8 mouse cellular contexts compared by ENCODE assay signal in genomic region chr1:79822806-79823525, GRCm38 (mm10). TPM values are rescaled to one million over a fixed set of nuclear protein-coding genes. Genes with fewer than 3 reads are reported as not detected.
DNase-seq lines count a peak whose midpoint lies in the region; ATAC-seq and TF ChIP-seq lines count a peak whose summit lies in the region.

No protein-coding gene starts in this region.

- DNase-seq in hindbrain, postnatal 0 days (ENCODE audit: low spot score) = peak; percentile 73
- DNase-seq in hindbrain, embryonic 11.5 days (ENCODE audit: low spot score) = no peak
- DNase-seq in cerebellum, adult 18-20 months = peak; percentile 14 to 15
- DNase-seq in left cerebral cortex, postnatal 10 days (ENCODE audit: extremely low spot score in 1 of 2, low spot score in 2 of 2) = peak; percentile 37 to 64
- DNase-seq in right cerebral cortex, postnatal 10 days (ENCODE audit: low spot score in 2 of 2) = peak; percentile 69 to 70
- no peak for DNase-seq in spleen, postnatal 4 days (ENCODE audit: low spot score in 2 of 2)
- no peak for DNase-seq in midbrain, embryonic 14.5 days

- ATAC-seq in hindbrain, postnatal 0 days = peak; percentile 83
- ATAC-seq in hindbrain, embryonic 11.5 days (ENCODE audit: low FRiP score) = no peak
- ATAC-seq in heart, embryonic 15.5 days (replicated peaks; ENCODE audit: insufficient number of reproducible peaks, insufficient read depth, low FRiP score, low read depth) = no peak
- no peak for ATAC-seq in midbrain, embryonic 14.5 days (ENCODE audit: low FRiP score, low TSS enrichment)

- no peak overlapping the region for H3K9ac ChIP-seq in hindbrain, postnatal 0 days (replicated peaks; ENCODE audit: low read length)
- no peak overlapping the region for H3K9ac ChIP-seq in hindbrain, embryonic 11.5 days (ENCODE audit: low read depth, low read length)
- H3K9ac ChIP-seq in heart, embryonic 15.5 days = no peak overlapping the region
- no peak overlapping the region for H3K9ac ChIP-seq in midbrain, embryonic 14.5 days (replicated peaks; ENCODE audit: low read length)

- peak overlapping the region; percentile 36 for H3K27ac ChIP-seq in hindbrain, postnatal 0 days
- H3K27ac ChIP-seq in hindbrain, embryonic 11.5 days (ENCODE audit: low read depth, low read length) = no peak overlapping the region
- 0 out of 2 replicates have a peak overlapping the region, but pooled peaks have one; percentile 33 for H3K27ac ChIP-seq in heart, embryonic 15.5 days
- H3K27ac ChIP-seq in midbrain, embryonic 14.5 days (replicated peaks; ENCODE audit: low read depth, low read length) = no peak overlapping the region

- intact Hi-C loops in left cerebral cortex, postnatal 10 days (cut with DNase I) = no loop called here

- H3K4me1 ChIP-seq in hindbrain, postnatal 0 days (ENCODE audit: insufficient read depth, low read length) = peaks cover 9% of the 10 kb centered on the region
- no peaks in the 10 kb centered on the region for H3K4me1 ChIP-seq in hindbrain, embryonic 11.5 days (replicated peaks; ENCODE audit: control insufficient read depth, insufficient read depth, low read length)
- H3K4me1 ChIP-seq in heart, embryonic 15.5 days (replicated peaks) = peaks cover 10% of the 10 kb centered on the region; the same call in 1 of the 2 replicates
- peaks cover 2% of the 10 kb centered on the region; the same call in 1 of the 2 replicates for H3K4me1 ChIP-seq in midbrain, embryonic 14.5 days (ENCODE audit: control insufficient read depth, insufficient read depth, low read length)

- TF ChIP-seq CTCF in hindbrain, postnatal 0 days (IDR thresholded peaks at IDR 0.05; ENCODE audit: low read depth) = no peak

- H3K9me3 ChIP-seq in hindbrain, postnatal 0 days (ENCODE audit: low read length) = no peaks in the 10 kb centered on the region
- H3K9me3 ChIP-seq in hindbrain, embryonic 11.5 days (ENCODE audit: control insufficient read depth, low read length) = no peaks in the 10 kb centered on the region
- no peaks in the 10 kb centered on the region for H3K9me3 ChIP-seq in heart, embryonic 15.5 days (replicated peaks)
- H3K9me3 ChIP-seq in midbrain, embryonic 14.5 days (ENCODE audit: control insufficient read depth, low read length) = no peaks in the 10 kb centered on the region

- peak overlapping the region; percentile 2; the same call in 1 of the 2 replicates for H3K4me2 ChIP-seq in hindbrain, postnatal 0 days (ENCODE audit: low read depth, low read length)
- no peak overlapping the region for H3K4me2 ChIP-seq in hindbrain, embryonic 11.5 days (replicated peaks; ENCODE audit: low read depth, low read length)
- no peak overlapping the region for H3K4me2 ChIP-seq in heart, embryonic 15.5 days
- no peak overlapping the region for H3K4me2 ChIP-seq in midbrain, embryonic 14.5 days (ENCODE audit: low read length)

- H3K27me3 ChIP-seq in hindbrain, postnatal 0 days (ENCODE audit: insufficient read depth, low read length) = no peaks in the 10 kb centered on the region
- no peaks in the 10 kb centered on the region for H3K27me3 ChIP-seq in hindbrain, embryonic 11.5 days (ENCODE audit: control insufficient read depth, insufficient read depth, low read length)
- H3K27me3 ChIP-seq in heart, embryonic 15.5 days = no peaks in the 10 kb centered on the region
- no peaks in the 10 kb centered on the region for H3K27me3 ChIP-seq in midbrain, embryonic 14.5 days (ENCODE audit: control insufficient read depth, insufficient read depth, low read length)

- H3K4me3 ChIP-seq in hindbrain, postnatal 0 days (ENCODE audit: low read length) = no peak overlapping the region
- H3K4me3 ChIP-seq in hindbrain, embryonic 11.5 days (ENCODE audit: low read depth, low read length) = no peak overlapping the region
- no peak overlapping the region for H3K4me3 ChIP-seq in heart, embryonic 15.5 days
- no peak overlapping the region for H3K4me3 ChIP-seq in midbrain, embryonic 14.5 days (replicated peaks; ENCODE audit: low read depth, low read length)

- 54% methylated on average over 13 of the region's 13 CpGs for WGBS in hindbrain, postnatal 0 days
- 80% methylated on average over 13 of the region's 13 CpGs for WGBS in hindbrain, embryonic 11.5 days
- WGBS in heart, embryonic 15.5 days = 51% methylated on average over 13 of the region's 13 CpGs
- WGBS in midbrain, embryonic 14.5 days = 79% methylated on average over 13 of the region's 13 CpGs

- no peaks in the 10 kb centered on the region for H3K36me3 ChIP-seq in hindbrain, postnatal 0 days (ENCODE audit: insufficient read depth, low read length)
- H3K36me3 ChIP-seq in hindbrain, embryonic 11.5 days (ENCODE audit: control insufficient read depth, insufficient read depth, low read length) = no peaks in the 10 kb centered on the region
- H3K36me3 ChIP-seq in heart, embryonic 15.5 days = no peaks in the 10 kb centered on the region
- H3K36me3 ChIP-seq in midbrain, embryonic 14.5 days (ENCODE audit: control insufficient read depth, insufficient read depth, low read length) = no peaks in the 10 kb centered on the region

RNA-seq across cellular contexts. Expression of gene Serpine2, which starts 38.0 kb away (rescaled TPM):
- total RNA-seq in hindbrain, postnatal 0 days (2014; rRNA removed) = 234 and 251 TPM in 2 replicates
- 505 and 540 TPM in 2 replicates for polyA plus RNA-seq in hindbrain, postnatal 0 days (2015; fragmentation: Nextera tagmentation; extraction: Ambion mirVana)
- polyA plus RNA-seq in hindbrain, embryonic 11.5 days (2014; fragmentation: Nextera tagmentation; extraction: Ambion mirVana) = 91.7 and 103 TPM in 2 replicates
- 99.4 and 124 TPM in 2 replicates for polyA plus RNA-seq in heart, embryonic 15.5 days (2015; fragmentation: Nextera tagmentation; extraction: Ambion mirVana)
- total RNA-seq in left cerebral cortex, postnatal 10 days (2021) = 100 to 1,000 TPM; 186 to 189 TPM
- polyA plus RNA-seq in midbrain, embryonic 14.5 days (2014; fragmentation: Nextera tagmentation; extraction: Ambion mirVana) = 199 and 214 TPM in 2 replicates

RNA-seq across cellular contexts. Expression of gene Wdfy1, which starts 47.0 kb away (rescaled TPM):
- 68.0 and 77.7 TPM in 2 replicates for total RNA-seq in hindbrain, postnatal 0 days (2014; rRNA removed)
- polyA plus RNA-seq in hindbrain, postnatal 0 days (2015; fragmentation: Nextera tagmentation; extraction: Ambion mirVana) = 73.6 and 75.3 TPM in 2 replicates
- polyA plus RNA-seq in hindbrain, embryonic 11.5 days (2014; fragmentation: Nextera tagmentation; extraction: Ambion mirVana) = 52.1 and 52.6 TPM in 2 replicates
- polyA plus RNA-seq in heart, embryonic 15.5 days (2015; fragmentation: Nextera tagmentation; extraction: Ambion mirVana) = 32.0 and 32.2 TPM in 2 replicates
- 10 to 100 TPM; 42.8 to 44.3 TPM for total RNA-seq in left cerebral cortex, postnatal 10 days (2021)
- 99.6 and 132 TPM in 2 replicates for polyA plus RNA-seq in midbrain, embryonic 14.5 days (2014; fragmentation: Nextera tagmentation; extraction: Ambion mirVana)

RNA-seq across cellular contexts. Expression of gene Mrpl44, which starts 47.1 kb away (rescaled TPM):
- 27.0 and 29.5 TPM in 2 replicates for total RNA-seq in hindbrain, postnatal 0 days (2014; rRNA removed)
- polyA plus RNA-seq in hindbrain, postnatal 0 days (2015; fragmentation: Nextera tagmentation; extraction: Ambion mirVana) = 35.3 and 37.2 TPM in 2 replicates
- polyA plus RNA-seq in hindbrain, embryonic 11.5 days (2014; fragmentation: Nextera tagmentation; extraction: Ambion mirVana) = 53.0 and 53.1 TPM in 2 replicates
- 46.6 and 47.6 TPM in 2 replicates for polyA plus RNA-seq in heart, embryonic 15.5 days (2015; fragmentation: Nextera tagmentation; extraction: Ambion mirVana)
- 10 to 100 TPM; 20.8 to 22.6 TPM for total RNA-seq in left cerebral cortex, postnatal 10 days (2021)
- polyA plus RNA-seq in midbrain, embryonic 14.5 days (2014; fragmentation: Nextera tagmentation; extraction: Ambion mirVana) = 38.7 and 42.6 TPM in 2 replicates

Comparison
In these comparisons a context has a peak if more than half of its experiments do, and no peak if none do; other contexts are left out.
1. DNase-seq: peak in hindbrain, postnatal 0 days (single experiment), cerebellum, adult 18-20 months (2 of 2), left cerebral cortex, postnatal 10 days (2 of 2) and right cerebral cortex, postnatal 10 days (2 of 2); none in hindbrain, embryonic 11.5 days (single experiment), spleen, postnatal 4 days (0 of 2) and midbrain, embryonic 14.5 days (single experiment).
2. H3K27ac ChIP-seq: peak in hindbrain, postnatal 0 days (single experiment) and heart, embryonic 15.5 days (single experiment); none in hindbrain, embryonic 11.5 days (single experiment) and midbrain, embryonic 14.5 days (single experiment).